Mouse (Mus musculus) MEL (cell line): ENCODE results near the gene Cpox. TPM values are rescaled to one million over a fixed set of nuclear protein-coding genes. Genes with fewer than 3 reads are reported as not detected.

ENCODE experiments used
- DNase-seq: peaks from one replicate; pipeline ENCODE4 v3.0.0; 2011; ENCODE audit warnings: low read depth, low spot score
- H3K27ac ChIP-seq: 2 replicates; pipeline ENCODE4 v1.5.1; 2012; ENCODE audit warnings: low read depth, mild to moderate bottlenecking, control low read depth, low read length, moderate library complexity; ENCODE audit not compliant: control insufficient read depth
- H3K27me3 ChIP-seq, 2 experiments: fragments of 150-350 bp in 1 of 2; sonication (generic) in 1 of 2; 2 replicates each; pipeline ENCODE4 v1.6.1; 2012; ENCODE audit warnings: low read length in 2 of 2, mild to moderate bottlenecking in 2 of 2, improper control_type of control experiment in 1 of 2, moderate library complexity in 1 of 2; ENCODE audit not compliant: insufficient read depth in 2 of 2, control insufficient read depth in 1 of 2
- H3K36me3 ChIP-seq, 2 experiments: 2 replicates each; pipeline ENCODE4 v1.6.1; 2012 to 2014; ENCODE audit warnings: low read length in 2 of 2, improper control_type of control experiment in 1 of 2, inconsistent platforms in 1 of 2, mild to moderate bottlenecking in 1 of 2; ENCODE audit not compliant: insufficient read depth in 2 of 2, control insufficient read depth in 1 of 2
- H3K4me1 ChIP-seq, 2 experiments: fragments of 150-350 bp in 1 of 2; sonication (generic) in 1 of 2; 2 replicates each; pipeline ENCODE4 v1.6.1; 2012; ENCODE audit warnings: low read length in 2 of 2, improper control_type of control experiment in 1 of 2, mild to moderate bottlenecking in 1 of 2; ENCODE audit not compliant: insufficient read depth in 2 of 2, control insufficient read depth in 1 of 2
- H3K4me3 ChIP-seq, 2 experiments: fragments of 150-350 bp in 1 of 2; sonication (generic) in 1 of 2; 2 replicates each; pipeline ENCODE4 v1.5.1; 2012; ENCODE audit warnings: low read depth in 2 of 2, low read length in 2 of 2, mild to moderate bottlenecking in 2 of 2, moderate library complexity in 2 of 2, control low read depth in 1 of 2, improper control_type of control experiment in 1 of 2; ENCODE audit not compliant: control insufficient read depth in 1 of 2, insufficient read depth in 1 of 2
- H3K79me2 ChIP-seq: 2 replicates; pipeline ENCODE4 v1.6.1; 2012; ENCODE audit warnings: mild to moderate bottlenecking, low read length, moderate library complexity; ENCODE audit not compliant: control insufficient read depth, poor library complexity, insufficient read depth
- H3K9ac ChIP-seq: 2 replicates; pipeline ENCODE4 v1.6.1; 2012; ENCODE audit warnings: low read depth, mild to moderate bottlenecking, control low read depth, low read length, moderate library complexity; ENCODE audit not compliant: control insufficient read depth, poor library complexity, severe bottlenecking
- H3K9me3 ChIP-seq: fragments of 150-350 bp; sonication (generic); replicated peaks from 2 replicates; pipeline ENCODE4 v1.6.1; 2012; ENCODE audit warnings: mild to moderate bottlenecking, low read length, improper control_type of control experiment, moderate library complexity; ENCODE audit not compliant: insufficient read depth
- ELF1 ChIP-seq: IDR thresholded peaks from 2 replicates; pipeline ENCODE4 v1.6.1; 2014; ENCODE audit warnings: low read depth, mild to moderate bottlenecking, inconsistent platforms, low read length, improper control_type of control experiment, moderate library complexity
- GABPA ChIP-seq: IDR thresholded peaks from 2 replicates; pipeline ENCODE4 v1.6.1; 2012; ENCODE audit warnings: low read depth, mild to moderate bottlenecking, inconsistent platforms, low read length, improper control_type of control experiment, moderate library complexity
- MAX ChIP-seq: IDR thresholded peaks from 2 replicates; pipeline ENCODE4 v1.6.1; 2011; ENCODE audit warnings: low read length, improper control_type of control experiment
- MAZ ChIP-seq: IDR thresholded peaks from 2 replicates; pipeline ENCODE4 v1.6.1; 2012; ENCODE audit warnings: low read depth, mild to moderate bottlenecking, inconsistent platforms, low read length, improper control_type of control experiment
- MXI1 ChIP-seq: IDR thresholded peaks from 2 replicates; pipeline ENCODE4 v1.6.1; 2011; ENCODE audit warnings: mild to moderate bottlenecking, low read depth, low read length, improper control_type of control experiment
- MYB ChIP-seq: IDR thresholded peaks from 2 replicates; pipeline ENCODE4 v1.6.1; 2011; ENCODE audit warnings: mild to moderate bottlenecking, low read depth, low read length, improper control_type of control experiment
- MYC ChIP-seq: IDR thresholded peaks from 2 replicates; pipeline ENCODE4 v1.6.1; 2011; ENCODE audit warnings: low read depth, mild to moderate bottlenecking, low read length, improper control_type of control experiment, moderate library complexity
- NELFE ChIP-seq: IDR thresholded peaks from 2 replicates; pipeline ENCODE4 v1.6.1; 2011; ENCODE audit warnings: low read depth, low read length, improper control_type of control experiment
- POLR2A ChIP-seq, 2 experiments: IDR thresholded peaks; 2 replicates each; pipeline ENCODE4 v1.6.1; 2011 to 2012; ENCODE audit warnings: low read length in 2 of 2, mild to moderate bottlenecking in 2 of 2, control low read depth in 1 of 2, improper control_type of control experiment in 1 of 2, low read depth in 1 of 2, moderate library complexity in 1 of 2; ENCODE audit not compliant: control insufficient read depth in 1 of 2, insufficient read depth in 1 of 2, poor library complexity in 1 of 2
- SIN3A ChIP-seq: IDR thresholded peaks from 2 replicates; pipeline ENCODE4 v1.6.1; 2012; ENCODE audit warnings: low read length, improper control_type of control experiment, inconsistent platforms
- SMC3 ChIP-seq: IDR thresholded peaks from 2 replicates; pipeline ENCODE4 v1.6.1; 2011; ENCODE audit warnings: low read depth, low read length, improper control_type of control experiment
- USF1 ChIP-seq: IDR thresholded peaks from 2 replicates; pipeline ENCODE4 v1.6.1; 2014; ENCODE audit warnings: low read depth, mild to moderate bottlenecking, inconsistent platforms, low read length, improper control_type of control experiment, moderate library complexity
- ZNF384 ChIP-seq: IDR thresholded peaks from 2 replicates; pipeline ENCODE4 v1.6.1; 2012; ENCODE audit warnings: low read depth, mild to moderate bottlenecking, inconsistent platforms, low read length, improper control_type of control experiment
- polyA plus RNA-seq, 2 experiments: library from polyadenylated mRNA; stranded (reverse) in 1 of 2; unstranded in 1 of 2; fragments of >175 nt in 1 of 2; fragments of >200 nt in 1 of 2; gene quantifications; 2 replicates each; pipeline versions ENCODE4 v1.2.1 to v1.2.4; 2012; ENCODE audit warnings: low replicate concordance in 2 of 2, low read depth in 1 of 2; ENCODE audit not compliant: insufficient read length in 2 of 2, insufficient read depth in 1 of 2, missing spikeins in 1 of 2
- total RNA-seq: library from RNA; depleted of rRNA; stranded (reverse); fragments of 300-350 nt; gene quantifications from 2 replicates; pipeline ENCODE4 v1.2.3, GENCODE M21; 2012

Gene Cpox
- total and polyA plus RNA-seq, 3 experiments, result 110 to 421 (median 159) TPM

- 0 out of 2 replicates have a peak, but pooled peaks have one; percentile 13 for TF ChIP-seq GABPA
- TF ChIP-seq MAX, result peak; percentile 84
- TF ChIP-seq NELFE, result no peak; the same call in 1 of the 2 replicates
These were observed 828 bp upstream of the Cpox start (continued) for GRCm38 (mm10) chr16:58669264-58669663.

- Histone ChIP-seq H3K79me2 (peaks cover 37% of the 10 kb centered on the region), H3K9me3 (no peaks in the 10 kb centered on the region), H3K27me3 (no peaks in the 10 kb centered on the region), H3K4me1 (peaks cover 10 to 13% of the 10 kb centered on the region in 2 experiments), H3K36me3 (peaks cover 18 to 32% of the 10 kb centered on the region in 2 experiments), H3K27ac (peak overlapping the region; percentile 99), H3K4me3 (peak overlapping the region; percentile 97 to 99), H3K9ac (peak overlapping the region; percentile 96)
- TF ChIP-seq MAZ (0 out of 2 replicates have a peak, but pooled peaks have one; percentile 23), POLR2A (IDR thresholded peaks at IDR 0.05; ENCODE audit: control insufficient read depth in 1 of 2, insufficient read depth in 1 of 2, low read depth in 1 of 2, low read length in 2 of 2, poor library complexity in 1 of 2) (0 out of 4 replicates have a peak, but pooled peaks of 1 of the 2 experiments have one; percentile 43), USF1 (no peak), ZNF384 (no peak)
- peak; percentile 55 for DNase-seq
These were observed 551 bp downstream of the Cpox start for GRCm38 (mm10) chr16:58670643-58671042.

- Histone ChIP-seq H3K4me1 (peaks cover 12 to 19% of the 10 kb centered on the region in 2 experiments), H3K36me3 (peaks cover 24 to 39% of the 10 kb centered on the region in 2 experiments)
These were observed 1.3 kb downstream of the Cpox start for GRCm38 (mm10) chr16:58671212-58671985.

GRCm38 (mm10) chr16:58672396-58672795, 2.3 kb downstream of the Cpox start:
- no peaks in the 10 kb centered on the region for H3K9me3 ChIP-seq
- H3K4me3 ChIP-seq, result peak overlapping the region; percentile 75 to 97
- H3K27ac ChIP-seq, result peak overlapping the region; percentile 49
- H3K4me1 ChIP-seq, result peaks cover 16 to 18% of the 10 kb centered on the region in 2 experiments
- H3K79me2 ChIP-seq, result peaks cover 38% of the 10 kb centered on the region
- H3K36me3 ChIP-seq, result peaks cover 32 to 41% of the 10 kb centered on the region in 2 experiments
- no peaks in the 10 kb centered on the region for H3K27me3 ChIP-seq
- peak overlapping the region; percentile 96 for H3K9ac ChIP-seq
- DNase-seq, result peak; percentile 57
- peak; percentile 45; the same call in 1 of the 2 replicates for TF ChIP-seq ELF1
- no peak for TF ChIP-seq SMC3
- 0 out of 2 replicates have a peak, but pooled peaks have one; percentile 3 for TF ChIP-seq SIN3A

More at GRCm38 (mm10) chr16:58671212-58671985, 1.3 kb downstream of the Cpox start:
- H3K27me3 ChIP-seq, result no peaks in the 10 kb centered on the region
- H3K9me3 ChIP-seq, result no peaks in the 10 kb centered on the region
- peak; percentile 64 for DNase-seq
- TF ChIP-seq MYC, result 0 out of 2 replicates have a peak, but pooled peaks have one; percentile 38
- TF ChIP-seq MAX, result 0 out of 2 replicates have a peak, but pooled peaks have one; percentile 17
- peak; percentile 25; the same call in 1 of the 2 replicates for TF ChIP-seq MXI1
- no peak for TF ChIP-seq MYB
- H3K4me3 ChIP-seq, result peak overlapping the region; percentile 97 to 99
- H3K27ac ChIP-seq, result peak overlapping the region; percentile 99
- H3K9ac ChIP-seq, result peak overlapping the region; percentile 96
- peaks cover 38% of the 10 kb centered on the region for H3K79me2 ChIP-seq
